Mouse (Mus musculus) CH12.LX (cell line): ENCODE results near the gene Nrk. TPM values are rescaled to one million over a fixed set of nuclear protein-coding genes. Genes with fewer than 3 reads are reported as not detected.

Experiments
- DNase-seq: peaks from one replicate; pipeline ENCODE4 v3.0.0-alpha.2; 2013; ENCODE audit errors: extremely low read depth
- H3K27ac ChIP-seq: 2 replicates; pipeline ENCODE4 v1.5.1; 2012; ENCODE audit warnings: low read depth, mild to moderate bottlenecking, control low read depth, moderate library complexity; ENCODE audit not compliant: insufficient read depth
- H3K27me3 ChIP-seq: replicated peaks from 2 replicates; pipeline ENCODE3; 2012; ENCODE audit warnings: inconsistent platforms
- H3K36me3 ChIP-seq, 2 experiments: replicated peaks in 1 of 2; 2 replicates each; pipeline versions ENCODE3 to v1.6.1; 2012; ENCODE audit warnings: inconsistent platforms in 1 of 2, low read length in 1 of 2, mild to moderate bottlenecking in 1 of 2, mixed read lengths in 1 of 2, moderate library complexity in 1 of 2; ENCODE audit not compliant: control insufficient read depth in 1 of 2, insufficient read depth in 1 of 2
- H3K4me1 ChIP-seq, 2 experiments: 2 replicates each; pipeline ENCODE4 v1.6.1; 2012; ENCODE audit warnings: inconsistent platforms in 1 of 2, moderate library complexity in 1 of 2; ENCODE audit not compliant: insufficient read depth in 2 of 2, control insufficient read depth in 1 of 2
- H3K4me2 ChIP-seq: 2 replicates; pipeline ENCODE4 v1.6.1; 2012; ENCODE audit warnings: low read depth, mild to moderate bottlenecking, control low read depth; ENCODE audit not compliant: poor library complexity, insufficient read depth, severe bottlenecking
- H3K4me3 ChIP-seq, 3 experiments: fragments of 150-350 bp in 1 of 3; sonication (generic) in 1 of 3; replicated peaks in 1 of 3; 2 replicates each; pipeline versions ENCODE3 to v1.5.1; 2011 to 2012; ENCODE audit warnings: low read depth in 2 of 3, low read length in 2 of 3, mild to moderate bottlenecking in 2 of 3, moderate library complexity in 2 of 3, control low read depth in 1 of 3, improper control_type of control experiment in 1 of 3, inconsistent platforms in 1 of 3, mixed read lengths in 1 of 3; ENCODE audit not compliant: poor library complexity in 1 of 3
- H3K79me2 ChIP-seq: replicated peaks from 2 replicates; pipeline ENCODE4 v1.6.1; 2012; ENCODE audit warnings: mild to moderate bottlenecking, moderate library complexity; ENCODE audit not compliant: control insufficient read depth, poor library complexity, insufficient read depth, severe bottlenecking; ENCODE audit errors: extremely low read depth
- H3K9ac ChIP-seq: 2 replicates; pipeline ENCODE4 v1.6.1; 2012; ENCODE audit warnings: low read depth, mild to moderate bottlenecking, control low read depth, moderate library complexity; ENCODE audit not compliant: insufficient read depth
- H3K9me3 ChIP-seq: replicated peaks from 2 replicates; pipeline ENCODE3; 2012; ENCODE audit warnings: low read length, inconsistent platforms, mixed read lengths
- CHD1 ChIP-seq: IDR thresholded peaks from 2 replicates; pipeline ENCODE4 v1.6.1; 2012; ENCODE audit warnings: low read depth, low read length, improper control_type of control experiment, inconsistent platforms
- CTCF ChIP-seq, 2 experiments: IDR thresholded peaks in 1 of 2; conservative IDR thresholded peaks in 1 of 2; 2 replicates each; pipeline ENCODE4 v1.5.1; 2011 to 2012; ENCODE audit warnings: low read depth in 2 of 2, low read length in 2 of 2, improper control_type of control experiment in 1 of 2, inconsistent platforms in 1 of 2, mild to moderate bottlenecking in 1 of 2, moderate library complexity in 1 of 2
- E2F4 ChIP-seq: IDR thresholded peaks from 2 replicates; pipeline ENCODE4 v1.6.1; 2011; ENCODE audit warnings: low read depth, low read length, improper control_type of control experiment; ENCODE audit not compliant: insufficient replicate concordance
- ELF1 ChIP-seq: IDR thresholded peaks from 2 replicates; pipeline ENCODE4 v1.6.1; 2014; ENCODE audit warnings: low read depth, mild to moderate bottlenecking, inconsistent platforms, low read length, improper control_type of control experiment
- EP300 ChIP-seq: IDR thresholded peaks from 2 replicates; pipeline ENCODE4 v1.6.1; 2011; ENCODE audit warnings: low read length, improper control_type of control experiment
- ETS1 ChIP-seq: conservative IDR thresholded peaks from 2 replicates; pipeline ENCODE4 v1.6.1; 2012; ENCODE audit warnings: low read depth, mild to moderate bottlenecking, inconsistent platforms, low read length, improper control_type of control experiment, moderate library complexity
- HCFC1 ChIP-seq: IDR thresholded peaks from 2 replicates; pipeline ENCODE4 v1.6.1; 2012; ENCODE audit warnings: low read depth, mild to moderate bottlenecking, inconsistent platforms, low read length, improper control_type of control experiment
- JUN ChIP-seq: IDR thresholded peaks from 2 replicates; pipeline ENCODE4 v1.6.1; 2011; ENCODE audit warnings: low read depth, mild to moderate bottlenecking, low read length, improper control_type of control experiment, moderate library complexity; ENCODE audit not compliant: insufficient read depth
- JUND ChIP-seq: conservative IDR thresholded peaks from 2 replicates; pipeline ENCODE4 v1.6.1; 2011; ENCODE audit warnings: low read depth, low read length, improper control_type of control experiment
- MAFK ChIP-seq: IDR thresholded peaks from 2 replicates; pipeline ENCODE4 v1.6.1; 2011; ENCODE audit warnings: low read length, improper control_type of control experiment; ENCODE audit not compliant: insufficient replicate concordance
- MXI1 ChIP-seq: IDR thresholded peaks from 2 replicates; pipeline ENCODE4 v1.6.1; 2011; ENCODE audit warnings: mild to moderate bottlenecking, low read depth, low read length, improper control_type of control experiment
- MYC ChIP-seq: IDR thresholded peaks from 2 replicates; pipeline ENCODE4 v1.6.1; 2011; ENCODE audit warnings: low read depth, mild to moderate bottlenecking, improper control_type of control experiment, low read length
- NELFE ChIP-seq: IDR thresholded peaks from 2 replicates; pipeline ENCODE4 v1.6.1; 2011; ENCODE audit warnings: low read depth, low read length, improper control_type of control experiment
- PAX5 ChIP-seq: IDR thresholded peaks from 2 replicates; pipeline ENCODE4 v1.6.1; 2012; ENCODE audit warnings: low read length, inconsistent platforms, mixed read lengths
- RAD21 ChIP-seq: IDR thresholded peaks from 2 replicates; pipeline ENCODE4 v1.6.1; 2011; ENCODE audit warnings: low read depth, mild to moderate bottlenecking, low read length, improper control_type of control experiment, moderate library complexity
- SIN3A ChIP-seq: IDR thresholded peaks from 2 replicates; pipeline ENCODE4 v1.6.1; 2012; ENCODE audit warnings: low read length, improper control_type of control experiment, inconsistent platforms
- TBP ChIP-seq: conservative IDR thresholded peaks from 2 replicates; pipeline ENCODE4 v1.6.1; 2011; ENCODE audit warnings: low read depth, low read length, improper control_type of control experiment
- TCF12 ChIP-seq: IDR thresholded peaks from 2 replicates; pipeline ENCODE4 v1.6.1; 2014; ENCODE audit warnings: low read depth, mild to moderate bottlenecking, inconsistent platforms, low read length, improper control_type of control experiment
- USF1 ChIP-seq: IDR thresholded peaks from 2 replicates; pipeline ENCODE4 v1.6.1; 2014; ENCODE audit warnings: low read depth, mild to moderate bottlenecking, inconsistent platforms, low read length, improper control_type of control experiment
- USF2 ChIP-seq: conservative IDR thresholded peaks from 2 replicates; pipeline ENCODE4 v1.6.1; 2011; ENCODE audit warnings: low read depth, low read length, improper control_type of control experiment
- ZC3H11A ChIP-seq: IDR thresholded peaks from 2 replicates; pipeline ENCODE4 v1.6.1; 2012; ENCODE audit warnings: low read depth, mild to moderate bottlenecking, inconsistent platforms, low read length, improper control_type of control experiment
- ZKSCAN1 ChIP-seq: IDR thresholded peaks from 2 replicates; pipeline ENCODE4 v1.6.1; 2012; ENCODE audit warnings: low read depth, inconsistent platforms, low read length, improper control_type of control experiment, borderline replicate concordance
- dilution Hi-C: fragments of 300-500 bp; cut with MboI; formaldehyde crosslinking; loops from 2 replicates; pipeline ENCODE4 v1.14.3; 2020; ENCODE audit warnings: low sequenced_read_pairs; ENCODE audit not compliant: extremely low pct_unique_long_range_greater_than_20kb, extremely low pct_ligation_motif_present
- in situ Hi-C: fragments of 300-500 bp; cut with MboI; formaldehyde crosslinking; loops from 3 replicates; pipeline ENCODE4 v1.14.3; 2019; ENCODE audit warnings: low sequenced_read_pairs, low pct_ligation_motif_present, low pct_unique_long_range_greater_than_20kb, mixed read lengths
- polyA plus RNA-seq: library from polyadenylated mRNA; unstranded; fragments of >175 nt; gene quantifications from 2 replicates; pipeline ENCODE4 v1.2.1, GENCODE M21; 2012; ENCODE audit warnings: low read depth; ENCODE audit not compliant: insufficient read length
- total RNA-seq, 2 experiments: library from RNA; depleted of rRNA; stranded (reverse); fragments of 300-350 nt in 1 of 2; fragments of >200 nt in 1 of 2; gene quantifications; 2 replicates each; pipeline ENCODE4 v1.2.3; 2012 to 2014

Gene Nrk
- total and polyA plus RNA-seq, 3 experiments = not detected

GRCm38 (mm10) chrX:139027909-139028308 is 113.7 kb downstream of the Nrk start:
- no peak for DNase-seq
- Histone ChIP-seq H3K36me3 (no peaks in the 10 kb centered on the region), H3K27ac (no peak overlapping the region), H3K9me3 (no peaks in the 10 kb centered on the region), H3K9ac (no peak overlapping the region), H3K4me1 (no peaks in the 10 kb centered on the region), H3K4me2 (no peak overlapping the region), H3K27me3 (no peaks in the 10 kb centered on the region), H3K79me2 (no peaks in the 10 kb centered on the region), H3K4me3 (no peak overlapping the region)
- in situ Hi-C loops (no loop called here), dilution Hi-C loops (no loop called here)
- TF ChIP-seq ELF1 (no peak), CHD1 (no peak), NELFE (no peak), PAX5 (no peak), USF1 (no peak)
- TF ChIP-seq, all 38 proteins: peak for 0

- in situ Hi-C loops = no loop called here
- DNase-seq = no peak
- Histone ChIP-seq H3K4me1 (no peaks in the 10 kb centered on the region), H3K79me2 (no peaks in the 10 kb centered on the region), H3K9ac (no peak overlapping the region), H3K27ac (no peak overlapping the region), H3K4me2 (no peak overlapping the region), H3K4me3 (no peak overlapping the region), H3K9me3 (no peaks in the 10 kb centered on the region), H3K27me3 (no peaks in the 10 kb centered on the region), H3K36me3 (no peaks in the 10 kb centered on the region)
- TF ChIP-seq TBP (no peak), E2F4 (no peak), ZC3H11A (no peak), ETS1 (no peak), NELFE (no peak), JUND (no peak), CTCF (conservative IDR thresholded peaks at IDR 0.05 in 1 of 2, IDR thresholded peaks at IDR 0.05 in 1 of 2; ENCODE audit: low read depth in 2 of 2, low read length in 2 of 2) (no peak), HCFC1 (no peak), USF2 (no peak), MAFK (no peak), EP300 (no peak), TCF12 (no peak), JUN (no peak), SIN3A (no peak), CHD1 (no peak), ZKSCAN1 (no peak), RAD21 (no peak), MYC (no peak), MXI1 (no peak)
- dilution Hi-C loops = no loop called here
Observed at GRCm38 (mm10) chrX:139037666-139038065, 123.4 kb downstream of the Nrk start.
